Mouse (Mus musculus) liver, embryonic 14.5 days (tissue): Measurements from ENCODE around the gene Cyp4v3. TPM values are rescaled to one million over a fixed set of nuclear protein-coding genes. Genes with fewer than 3 reads are reported as not detected.
A peak's percentile ranks its signal among the peaks of the same experiment; 100 is the strongest.

Source experiments
- ATAC-seq: fragments of 200-750 bp; cut with Nextera tagmentation; 2 replicates; pipeline ENCODE4 v1.8.0; 2017; ENCODE audit warnings: moderate number of reproducible peaks, mild to moderate bottlenecking, moderate library complexity; ENCODE audit not compliant: insufficient read depth
- DNase-seq, 3 experiments: peaks; one replicate each; pipeline ENCODE4 v3.0.0-alpha.2; 2012 to 2013; ENCODE audit warnings: low read depth in 3 of 3, low spot score in 3 of 3
- H3K27ac ChIP-seq: fragments of 300-500 bp; sonication (generic); 2 replicates; pipeline ENCODE4 v1.5.1; 2014; ENCODE audit warnings: moderate library complexity, mild to moderate bottlenecking, control low read depth, inconsistent platforms
- H3K27me3 ChIP-seq: fragments of 300-500 bp; sonication (generic); 2 replicates; pipeline ENCODE4 v1.6.1; 2014; ENCODE audit warnings: mild to moderate bottlenecking, low read length, moderate library complexity; ENCODE audit not compliant: control insufficient read depth, insufficient read depth
- H3K36me3 ChIP-seq: fragments of 300-500 bp; sonication (generic); replicated peaks from 2 replicates; pipeline ENCODE4 v1.6.1; 2014; ENCODE audit warnings: low read depth; ENCODE audit not compliant: control insufficient read depth, insufficient read depth
- H3K4me1 ChIP-seq, 2 experiments: fragments of 200-500 bp in 1 of 2; fragments of 300-500 bp in 1 of 2; sonication (generic) in 1 of 2; replicated peaks; 2 replicates each; pipeline ENCODE4 v1.6.1; 2012 to 2014; ENCODE audit warnings: antibody characterized with exemption in 1 of 2, inconsistent platforms in 1 of 2, low read length in 1 of 2; ENCODE audit not compliant: control insufficient read depth in 2 of 2, insufficient read depth in 2 of 2
- H3K4me2 ChIP-seq: fragments of 300-500 bp; sonication (generic); 2 replicates; pipeline ENCODE4 v1.6.1; 2014; ENCODE audit warnings: low read depth, mild to moderate bottlenecking, control low read depth, moderate library complexity
- H3K4me3 ChIP-seq, 2 experiments: fragments of 200-500 bp in 1 of 2; fragments of 300-500 bp in 1 of 2; sonication (generic) in 1 of 2; 2 replicates each; pipeline ENCODE4 v1.5.1; 2012 to 2014; ENCODE audit warnings: low read depth in 2 of 2, low read length in 2 of 2, mild to moderate bottlenecking in 2 of 2, control low read depth in 1 of 2, inconsistent platforms in 1 of 2, moderate library complexity in 1 of 2; ENCODE audit not compliant: insufficient read depth in 1 of 2
- H3K9ac ChIP-seq: fragments of 300-500 bp; sonication (generic); replicated peaks from 2 replicates; pipeline ENCODE4 v1.6.1; 2014; ENCODE audit warnings: mild to moderate bottlenecking, control low read depth, moderate library complexity
- H3K9me3 ChIP-seq: fragments of 300-500 bp; sonication (generic); 2 replicates; pipeline ENCODE4 v1.6.1; 2016; ENCODE audit warnings: low read length, mixed read lengths; ENCODE audit not compliant: control insufficient read depth
- CTCF ChIP-seq: IDR thresholded peaks from 2 replicates; pipeline ENCODE4 v1.5.1; 2016; ENCODE audit warnings: antibody characterized with exemption, low read depth, control low read depth
- EP300 ChIP-seq: IDR thresholded peaks from 2 replicates; pipeline ENCODE4 v1.6.1; 2016; ENCODE audit warnings: antibody characterized with exemption, low read depth
- WGBS: fragments of 180-500 bp; shearing (Covaris S2); extraction: QIAGEN DNeasy Blood & Tissue Kit; methylation state at CpG from one replicate; pipeline ENCODE4 v1.1.7; 2014; ENCODE audit not compliant: insufficient replicate concordance; 5-methylcytosine and 5-hydroxymethylcytosine counted together
- polyA plus RNA-seq, 2 experiments: library from polyadenylated mRNA; depleted of rRNA in 1 of 2; stranded (reverse) in 1 of 2; unstranded in 1 of 2; fragments of >200 nt; fragmentation: Nextera tagmentation in 1 of 2; extraction: Ambion mirVana in 1 of 2; gene quantifications; 2 replicates each; pipeline versions ENCODE4 v1.2.1 to v1.2.3; 2012 to 2014

Cyp4v3 gene
- polyA plus RNA-seq, 2 experiments, result 2.3 to 5.4 TPM

GRCm38 (mm10) chr8:45355809-45356208, 22.8 kb upstream of the Cyp4v3 start:
- TF ChIP-seq CTCF (no peak), EP300 (no peak)
- Histone ChIP-seq H3K4me1 (no peaks in the 10 kb centered on the region), H3K36me3 (no peaks in the 10 kb centered on the region), H3K27me3 (no peaks in the 10 kb centered on the region), H3K4me2 (no peak overlapping the region), H3K27ac (no peak overlapping the region), H3K9me3 (no peaks in the 10 kb centered on the region), H3K4me3 (no peak overlapping the region), H3K9ac (no peak overlapping the region)
- 66% methylated on average over 6 of the region's 6 CpGs for WGBS
- no peak for ATAC-seq
- no peak for DNase-seq

GRCm38 (mm10) chr8:45345031-45345430, 12.0 kb upstream of the Cyp4v3 start:
- H3K27ac ChIP-seq, result no peak overlapping the region
- no peaks in the 10 kb centered on the region for H3K36me3 ChIP-seq
- no peaks in the 10 kb centered on the region for H3K9me3 ChIP-seq
- peak in 2 of 3 experiments; percentile 28 to 29 for DNase-seq
- no peak for ATAC-seq
- WGBS, result 16% methylated on average over 6 of the region's 6 CpGs
- H3K4me1 ChIP-seq, result peaks cover 0 to 3% of the 10 kb centered on the region in 2 experiments; a peak in 1 of 4 replicates
- H3K27me3 ChIP-seq, result no peaks in the 10 kb centered on the region
- no peak overlapping the region for H3K9ac ChIP-seq
- TF ChIP-seq EP300 (no peak), CTCF (peak; percentile 93)
- H3K4me3 ChIP-seq, result no peak overlapping the region
- H3K4me2 ChIP-seq, result no peak overlapping the region

DNA sequence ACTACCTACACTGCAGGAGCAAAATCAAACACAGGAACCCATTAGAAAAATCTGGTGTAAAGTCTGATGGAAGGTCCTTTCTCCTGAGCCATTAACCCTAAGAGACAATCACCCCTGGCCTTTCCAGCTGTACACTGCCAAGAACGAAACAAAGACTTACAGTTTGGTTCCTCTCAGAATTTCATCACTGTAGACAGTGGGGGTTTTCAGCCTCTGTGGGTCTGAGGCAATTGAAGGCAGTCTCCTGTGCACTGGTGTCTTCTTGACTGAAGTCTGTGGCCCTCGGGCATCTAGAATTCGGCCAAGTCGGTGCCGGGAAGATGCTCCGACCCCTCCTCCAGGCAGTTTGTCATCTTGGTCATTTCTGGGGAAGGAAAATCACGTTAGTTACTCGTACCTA, 11.3 kb upstream of the Cyp4v3 start:
- no peak overlapping the region for H3K4me3 ChIP-seq
- H3K36me3 ChIP-seq, result no peaks in the 10 kb centered on the region
- peaks cover 0 to 3% of the 10 kb centered on the region in 2 experiments; a peak in 1 of 4 replicates for H3K4me1 ChIP-seq
- H3K27me3 ChIP-seq, result no peaks in the 10 kb centered on the region
- H3K9ac ChIP-seq, result no peak overlapping the region
- TF ChIP-seq EP300 (no peak), CTCF (no peak)
- H3K9me3 ChIP-seq, result no peaks in the 10 kb centered on the region
- H3K4me2 ChIP-seq, result no peak overlapping the region
- 66% methylated on average over 8 of the region's 8 CpGs for WGBS
- DNase-seq (no peak), ATAC-seq (no peak)
- H3K27ac ChIP-seq, result no peak overlapping the region

GRCm38 (mm10) chr8:45341630-45342628, 8.9 kb upstream of the Cyp4v3 start:
- TF ChIP-seq CTCF (no peak), EP300 (no peak)
- no peaks in the 10 kb centered on the region for H3K27me3 ChIP-seq
- no peaks in the 10 kb centered on the region for H3K36me3 ChIP-seq
- ATAC-seq, result no peak
- H3K4me2 ChIP-seq, result no peak overlapping the region
- no peaks in the 10 kb centered on the region for H3K9me3 ChIP-seq
- 67% methylated on average over 12 of the region's 12 CpGs for WGBS
- H3K4me3 ChIP-seq, result no peak overlapping the region
- no peak for DNase-seq
- no peak overlapping the region for H3K9ac ChIP-seq
- no peak overlapping the region for H3K27ac ChIP-seq
- peaks cover 0 to 3% of the 10 kb centered on the region in 2 experiments; a peak in 1 of 4 replicates for H3K4me1 ChIP-seq

GRCm38 (mm10) chr8:45333493-45333892, 477 bp upstream of the Cyp4v3 start:
- Histone ChIP-seq H3K4me3 (peak overlapping the region; percentile 54 to 70), H3K4me1 (peaks cover 0 to 5% of the 10 kb centered on the region in 2 experiments; a peak in 2 of 4 replicates), H3K9me3 (no peaks in the 10 kb centered on the region), H3K27ac (no peak overlapping the region), H3K9ac (no peak overlapping the region), H3K4me2 (peak overlapping the region; percentile 61), H3K36me3 (no peaks in the 10 kb centered on the region), H3K27me3 (no peaks in the 10 kb centered on the region)
- DNase-seq, result peak in 1 of 3 experiments; percentile 4
- ATAC-seq, result peak; percentile 53
- WGBS, result 0% methylated on average over 8 of the region's 8 CpGs
- TF ChIP-seq EP300, result no peak
- TF ChIP-seq CTCF, result no peak
